Mouse (Mus musculus): Measurements from ENCODE around the gene Notum. TPM values are rescaled to one million over a fixed set of nuclear protein-coding genes. Genes with fewer than 3 reads are reported as not detected.

The Notum gene
- polyA plus RNA-seq, 1 experiment = not detected

- Histone ChIP-seq H3K4me3 (ENCODE audit: insufficient read depth, low read depth, low read length) (no peak within 1 kb of the TSS), H3K4me1 (ENCODE audit: control insufficient read depth, insufficient read depth, insufficient read length, low read length) (no peaks in the 10 kb centered on the region; the same call in 1 of the 2 replicates), H3K27ac (replicated peaks; ENCODE audit: low read depth, low read length) (no peak within 1 kb of the TSS)
Observed at GRCm38 (mm10) chr11:120608241-120609034, 52.5 kb downstream of the Notum start, which contains the start of gene Npb. Gene Npb, plus strand, starts transcription at chr11:120608477.

- no peak overlapping the region for H3K4me3 ChIP-seq (ENCODE audit: insufficient read depth, low read depth, low read length)
- no peak overlapping the region for H3K27ac ChIP-seq (replicated peaks; ENCODE audit: low read depth, low read length)
Observed at GRCm38 (mm10) chr11:120606764-120607163, 54.2 kb downstream of the Notum start.

GRCm38 (mm10) chr11:120605667-120606066 lies 55.3 kb downstream of the Notum start:
- no peak overlapping the region for H3K27ac ChIP-seq (replicated peaks; ENCODE audit: low read depth, low read length)
- no peaks in the 10 kb centered on the region; the same call in 1 of the 2 replicates for H3K4me1 ChIP-seq (ENCODE audit: control insufficient read depth, insufficient read depth, insufficient read length, low read length)
- H3K4me3 ChIP-seq (ENCODE audit: insufficient read depth, low read depth, low read length) = no peak overlapping the region

More at GRCm38 (mm10) chr11:120606764-120607163, 54.2 kb downstream of the Notum start:
- no peaks in the 10 kb centered on the region; the same call in 1 of the 2 replicates for H3K4me1 ChIP-seq (ENCODE audit: control insufficient read depth, insufficient read depth, insufficient read length, low read length)

Other genes with a start within 250 kb of the Notum start
- gene Nploc4, start 223.5 kb downstream of the Notum start, polyA plus RNA-seq (2012; ENCODE audit: insufficient read depth, insufficient read length, missing spikeins) = 27.2 and 35.9 TPM in 2 replicates
- not detected in 2 replicates for gene Tspan10, start 218.5 kb downstream of the Notum start, polyA plus RNA-seq (2012; ENCODE audit: insufficient read depth, insufficient read length, missing spikeins)
- gene Pde6g, start 207.7 kb downstream of the Notum start, polyA plus RNA-seq (2012; ENCODE audit: insufficient read depth, insufficient read length, missing spikeins) = not detected in 2 replicates
- gene Oxld1, start 203.1 kb downstream of the Notum start, polyA plus RNA-seq (2012; ENCODE audit: insufficient read depth, insufficient read length, missing spikeins) = 58.7 and 70.2 TPM in 2 replicates
- gene Ccdc137, start 203.1 kb downstream of the Notum start, polyA plus RNA-seq (2012; ENCODE audit: insufficient read depth, insufficient read length, missing spikeins) = 5.7 and 8.6 TPM in 2 replicates
- gene Arl16, start 193.6 kb downstream of the Notum start, polyA plus RNA-seq (2012; ENCODE audit: insufficient read depth, insufficient read length, missing spikeins) = 11.4 and 20.4 TPM in 2 replicates
- gene Mrpl12, start 176.6 kb downstream of the Notum start, polyA plus RNA-seq (2012; ENCODE audit: insufficient read depth, insufficient read length, missing spikeins) = 278 and 304 TPM in 2 replicates
- gene Slc25a10, start 169.3 kb downstream of the Notum start, polyA plus RNA-seq (2012; ENCODE audit: insufficient read depth, insufficient read length, missing spikeins) = 32.9 and 33.9 TPM in 2 replicates
- not detected in 2 replicates for gene Gcgr, start 130.5 kb downstream of the Notum start, polyA plus RNA-seq (2012; ENCODE audit: insufficient read depth, insufficient read length, missing spikeins)
- 24.6 and 28.0 TPM in 2 replicates for gene Mcrip1, start 111.4 kb downstream of the Notum start, polyA plus RNA-seq (2012; ENCODE audit: insufficient read depth, insufficient read length, missing spikeins)
- gene Ppp1r27, start 110.0 kb downstream of the Notum start, polyA plus RNA-seq (2012; ENCODE audit: insufficient read depth, insufficient read length, missing spikeins) = 4.1 and 5.5 TPM in 2 replicates
- gene P4hb, start 87.9 kb downstream of the Notum start, polyA plus RNA-seq (2012; ENCODE audit: insufficient read depth, insufficient read length, missing spikeins) = 95.0 and 97.3 TPM in 2 replicates
- 117 and 146 TPM in 2 replicates for gene Arhgdia, start 79.6 kb downstream of the Notum start, polyA plus RNA-seq (2012; ENCODE audit: insufficient read depth, insufficient read length, missing spikeins)
- 49.2 and 58.8 TPM in 2 replicates for gene Alyref, start 62.8 kb downstream of the Notum start, polyA plus RNA-seq (2012; ENCODE audit: insufficient read depth, insufficient read length, missing spikeins)
- 54.9 and 59.1 TPM in 2 replicates for gene Anapc11, start 62.8 kb downstream of the Notum start, polyA plus RNA-seq (2012; ENCODE audit: insufficient read depth, insufficient read length, missing spikeins)
- gene Npb, start 52.7 kb downstream of the Notum start, polyA plus RNA-seq (2012; ENCODE audit: insufficient read depth, insufficient read length, missing spikeins) = not detected in 2 replicates
- gene Pcyt2, start 43.2 kb downstream of the Notum start, polyA plus RNA-seq (2012; ENCODE audit: insufficient read depth, insufficient read length, missing spikeins) = 104 and 131 TPM in 2 replicates
- 5.8 and 10.5 TPM in 2 replicates for gene Sirt7, start 35.9 kb downstream of the Notum start, polyA plus RNA-seq (2012; ENCODE audit: insufficient read depth, insufficient read length, missing spikeins)
- 10.4 and 13.3 TPM in 2 replicates for gene Mafg, start 27.6 kb downstream of the Notum start, polyA plus RNA-seq (2012; ENCODE audit: insufficient read depth, insufficient read length, missing spikeins)
- gene Pycr1, start 17.4 kb downstream of the Notum start, polyA plus RNA-seq (2012; ENCODE audit: insufficient read depth, insufficient read length, missing spikeins) = 1.0 and 1.3 TPM in 2 replicates
- 2.7 and 3.8 TPM in 2 replicates for gene Myadml2, start 13.0 kb downstream of the Notum start, polyA plus RNA-seq (2012; ENCODE audit: insufficient read depth, insufficient read length, missing spikeins)
- 33.3 and 33.7 TPM in 2 replicates for gene Aspscr1, start 11.8 kb upstream of the Notum start, polyA plus RNA-seq (2012; ENCODE audit: insufficient read depth, insufficient read length, missing spikeins)
- gene Cenpx, start 52.6 kb upstream of the Notum start, polyA plus RNA-seq (2012; ENCODE audit: insufficient read depth, insufficient read length, missing spikeins) = 66.6 and 68.4 TPM in 2 replicates
- 3.0 and 6.2 TPM in 2 replicates for gene Lrrc45, start 52.8 kb upstream of the Notum start, polyA plus RNA-seq (2012; ENCODE audit: insufficient read depth, insufficient read length, missing spikeins)
- 1.9 and 2.5 TPM in 2 replicates for gene Rac3, start 60.3 kb upstream of the Notum start, polyA plus RNA-seq (2012; ENCODE audit: insufficient read depth, insufficient read length, missing spikeins)
- gene Dcxr, start 66.1 kb upstream of the Notum start, polyA plus RNA-seq (2012; ENCODE audit: insufficient read depth, insufficient read length, missing spikeins) = 9.4 and 15.5 TPM in 2 replicates
- 20.9 and 26.0 TPM in 2 replicates for gene Cbr2, start 70.9 kb upstream of the Notum start, polyA plus RNA-seq (2012; ENCODE audit: insufficient read depth, insufficient read length, missing spikeins)
- 14.9 and 15.4 TPM in 2 replicates for gene Hmga1b, start 101.6 kb upstream of the Notum start, polyA plus RNA-seq (2012; ENCODE audit: insufficient read depth, insufficient read length, missing spikeins)
- gene Rfng, start 123.0 kb upstream of the Notum start, polyA plus RNA-seq (2012; ENCODE audit: insufficient read depth, insufficient read length, missing spikeins) = 14.0 and 15.1 TPM in 2 replicates
- gene Gps1, start 123.1 kb upstream of the Notum start, polyA plus RNA-seq (2012; ENCODE audit: insufficient read depth, insufficient read length, missing spikeins) = 48.9 and 60.0 TPM in 2 replicates
- gene Dus1l, start 135.2 kb upstream of the Notum start, polyA plus RNA-seq (2012; ENCODE audit: insufficient read depth, insufficient read length, missing spikeins) = 20.1 and 31.0 TPM in 2 replicates
- 5,806 and 7,060 TPM in 2 replicates for gene Fasn, start 163.4 kb upstream of the Notum start, polyA plus RNA-seq (2012; ENCODE audit: insufficient read depth, insufficient read length, missing spikeins)

Data from brown adipose tissue, adult 24 weeks (tissue).